Mouse (Mus musculus) CH12.LX (cell line): Measurements from ENCODE around the gene Cyp11a1.

ENCODE experiments used
- CTCF ChIP-seq, 2 experiments: IDR thresholded peaks in 1 of 2; conservative IDR thresholded peaks in 1 of 2; 2 replicates each; pipeline ENCODE4 v1.5.1; 2011 to 2012; ENCODE audit warnings: low read depth in 2 of 2, low read length in 2 of 2, improper control_type of control experiment in 1 of 2, inconsistent platforms in 1 of 2, mild to moderate bottlenecking in 1 of 2, moderate library complexity in 1 of 2
- E2F4 ChIP-seq: IDR thresholded peaks from 2 replicates; pipeline ENCODE4 v1.6.1; 2011; ENCODE audit warnings: low read depth, low read length, improper control_type of control experiment; ENCODE audit not compliant: insufficient replicate concordance
- POLR2A ChIP-seq: IDR thresholded peaks from 2 replicates; pipeline ENCODE4 v1.6.1; 2011; ENCODE audit warnings: low read depth, mild to moderate bottlenecking, improper control_type of control experiment, low read length
- ZC3H11A ChIP-seq: IDR thresholded peaks from 2 replicates; pipeline ENCODE4 v1.6.1; 2012; ENCODE audit warnings: low read depth, mild to moderate bottlenecking, inconsistent platforms, low read length, improper control_type of control experiment
- ZKSCAN1 ChIP-seq: IDR thresholded peaks from 2 replicates; pipeline ENCODE4 v1.6.1; 2012; ENCODE audit warnings: low read depth, inconsistent platforms, low read length, improper control_type of control experiment, borderline replicate concordance

DNA sequence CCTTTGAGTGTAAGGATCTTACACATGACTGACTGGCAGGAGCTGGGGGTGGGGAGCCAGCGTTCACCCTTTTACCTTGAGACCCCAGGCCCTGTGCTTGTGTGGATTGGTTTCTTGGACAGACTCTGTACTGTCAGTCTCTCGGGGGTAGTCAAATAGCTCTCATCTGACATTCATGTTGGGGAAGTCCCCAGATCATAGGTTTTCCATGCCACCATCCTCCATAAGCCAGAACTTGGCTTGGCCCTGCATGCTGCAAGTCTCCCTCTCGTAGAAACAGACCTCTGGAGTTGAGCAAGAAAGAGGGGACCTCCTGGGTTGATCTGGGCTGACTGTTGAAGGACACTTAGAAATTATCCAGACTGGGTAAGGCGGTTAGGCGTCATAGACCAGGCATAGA, 12.2 kb downstream of the Cyp11a1 start:
- no peak for TF ChIP-seq CTCF (conservative IDR thresholded peaks at IDR 0.05 in 1 of 2, IDR thresholded peaks at IDR 0.05 in 1 of 2; ENCODE audit: low read depth in 2 of 2, low read length in 2 of 2)
- TF ChIP-seq POLR2A = no peak
- no peak for TF ChIP-seq ZC3H11A
- no peak for TF ChIP-seq E2F4
- TF ChIP-seq ZKSCAN1 = no peak
